Mouse (Mus musculus) embryo, embryonic 11 days (tissue): ENCODE data around the gene Vwa8.
A peak's percentile ranks its signal among the peaks of the same experiment; 100 is the strongest.

ENCODE experiments used
- DNase-seq: peaks from one replicate; pipeline ENCODE4 v3.0.0-alpha.2; 2015

Gene Vwa8

GRCm38 (mm10) chr14:79236261-79236660 is 387.4 kb downstream of the Vwa8 start:
- no peak for DNase-seq

GRCm38 (mm10) chr14:79239402-79239801 is 390.6 kb downstream of the Vwa8 start:
- DNase-seq = no peak

- peak; percentile 43 for DNase-seq
Measured at GRCm38 (mm10) chr14:79241057-79241570, 392.3 kb downstream of the Vwa8 start.

GRCm38 (mm10) chr14:79241656-79242385 is 393.0 kb downstream of the Vwa8 start:
- no peak for DNase-seq

- no peak for DNase-seq
Measured at GRCm38 (mm10) chr14:79242386-79242720, 393.5 kb downstream of the Vwa8 start.

- no peak for DNase-seq
Measured at GRCm38 (mm10) chr14:79243038-79243883, 394.4 kb downstream of the Vwa8 start.

GRCm38 (mm10) chr14:79244571-79244970 is 395.7 kb downstream of the Vwa8 start:
- no peak for DNase-seq

- no peak for DNase-seq
Measured at GRCm38 (mm10) chr14:79251727-79252285, 403.0 kb downstream of the Vwa8 start.
